Mouse (Mus musculus): ENCODE data around the gene Tagap.
"Not testable (repeated sequence)": the region's sequence is repeated elsewhere in the genome, so short reads cannot be mapped to it uniquely, and the experiment has no call there.

Gene Tagap

GRCm38 (mm10) chr17:7916782-7917574 is 8.8 kb upstream of the Tagap start:
- no peak for DNase-seq

- no peak for DNase-seq
Measured at GRCm38 (mm10) chr17:7918355-7918754, 7.4 kb upstream of the Tagap start.

GRCm38 (mm10) chr17:7919209-7919608 is 6.6 kb upstream of the Tagap start:
- no peak for DNase-seq

- DNase-seq: no peak
Measured at GRCm38 (mm10) chr17:7922564-7922963, 3.2 kb upstream of the Tagap start.

GRCm38 (mm10) chr17:7924185-7924725 is 1.5 kb upstream of the Tagap start:
- DNase-seq: no peak

GRCm38 (mm10) chr17:7927582-7928535 is 2.1 kb downstream of the Tagap start:
- DNase-seq: peak; percentile 74 to 89

- DNase-seq: no peak
Measured at GRCm38 (mm10) chr17:7928662-7929061, 2.9 kb downstream of the Tagap start.

- no peak for DNase-seq
Measured at GRCm38 (mm10) chr17:7929279-7929678, 3.5 kb downstream of the Tagap start.

- no peak for DNase-seq
Measured at GRCm38 (mm10) chr17:7931096-7931990, 5.5 kb downstream of the Tagap start.

GRCm38 (mm10) chr17:7932121-7932520 is 6.3 kb downstream of the Tagap start:
- DNase-seq: not testable (repeated sequence)

GRCm38 (mm10) chr17:7939640-7940039 is 13.8 kb downstream of the Tagap start:
- peak; percentile 20 to 51 for DNase-seq

- DNase-seq: peak; percentile 71
Measured at GRCm38 (mm10) chr17:7945117-7946052, 19.6 kb downstream of the Tagap start, which contains the start of gene Rsph3a. Gene Rsph3a (plus strand): TSS chr17:7945614.

GRCm38 (mm10) chr17:7946053-7946627 is 20.3 kb downstream of the Tagap start:
- not testable (repeated sequence) for DNase-seq

- not testable (repeated sequence) for DNase-seq
Measured at GRCm38 (mm10) chr17:7951333-7951732, 25.5 kb downstream of the Tagap start.

GRCm38 (mm10) chr17:7957242-7957641 is 31.4 kb downstream of the Tagap start:
- DNase-seq: not testable (repeated sequence)

- not testable (repeated sequence) for DNase-seq
Measured at GRCm38 (mm10) chr17:7963333-7963732, 37.5 kb downstream of the Tagap start.

- not testable (repeated sequence) for DNase-seq
Measured at GRCm38 (mm10) chr17:7964398-7964797, 38.6 kb downstream of the Tagap start.

- DNase-seq: not testable (repeated sequence)
Measured at GRCm38 (mm10) chr17:7968490-7968889, 42.7 kb downstream of the Tagap start.

- not testable (repeated sequence) for DNase-seq
Measured at GRCm38 (mm10) chr17:7969782-7970181, 44.0 kb downstream of the Tagap start.

- DNase-seq: not testable (repeated sequence)
Measured at GRCm38 (mm10) chr17:7983484-7983883, 57.7 kb downstream of the Tagap start.
